In the genomic region with DNA sequence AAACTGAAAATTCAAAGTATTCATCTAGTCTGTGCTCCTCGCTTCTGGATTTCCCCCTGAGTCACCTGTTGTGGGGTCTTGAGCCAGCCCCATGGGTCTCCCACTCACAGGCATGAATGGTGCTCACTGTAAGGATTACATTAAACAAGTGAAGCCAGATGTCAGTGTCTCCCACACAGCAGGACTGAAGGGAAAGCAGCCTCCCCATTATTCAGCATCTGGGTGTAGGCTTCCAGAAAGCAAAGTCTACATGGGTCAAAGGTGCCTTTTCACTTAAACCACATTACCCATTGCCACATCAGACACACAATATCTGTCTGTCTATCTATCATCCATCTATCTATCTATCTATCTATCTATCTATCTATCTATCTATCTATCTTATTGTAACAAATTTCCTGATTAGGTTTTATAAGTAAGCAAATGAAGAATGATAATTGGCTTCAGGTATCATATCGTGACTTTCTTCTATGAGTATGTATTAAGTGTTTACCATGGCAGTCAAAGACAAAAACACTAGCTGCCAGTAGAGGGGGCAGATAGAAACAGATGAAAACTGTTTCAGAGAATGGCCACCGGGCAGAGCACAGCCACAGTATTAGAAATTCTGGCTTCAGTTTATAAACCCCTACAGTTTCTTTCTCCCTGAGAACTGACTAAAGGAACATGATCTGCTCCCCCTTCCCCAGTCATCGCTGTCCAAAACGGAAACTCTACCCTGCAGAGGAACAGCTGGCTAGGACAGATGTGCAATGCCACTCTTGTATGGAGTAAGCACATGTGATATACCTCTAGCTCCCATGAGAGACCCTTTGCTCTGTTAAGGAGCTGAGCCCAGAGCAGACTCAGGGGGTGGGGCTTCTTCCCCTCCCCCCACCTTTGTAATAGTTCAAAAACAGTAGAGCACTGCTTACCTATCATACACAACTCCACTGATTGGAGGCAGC, we compare ENCODE assay signal across 17 mouse cellular contexts.
A peak's percentile ranks its signal among the peaks of the same experiment; 100 is the strongest.
DNase-seq lines count a peak whose midpoint lies in the region; ATAC-seq lines count a peak whose summit lies in the region.
"Had no signal": no experiment of that assay in that cellular context is flagged by ENCODE, and none has a peak within 500 bp of the region (broad histone marks: within the 10 kb centered on the region; RNA-seq: fewer than 3 reads in every experiment).

No protein-coding gene starts in this region.

- no peak overlapping the region for H3K27ac ChIP-seq in hindbrain, embryonic 12.5 days
- no peak overlapping the region for H3K27ac ChIP-seq in hindbrain, embryonic 14.5 days
- H3K27ac ChIP-seq in midbrain, embryonic 14.5 days (replicated peaks; ENCODE audit: low read depth, low read length): no peak overlapping the region
- H3K27ac ChIP-seq in midbrain, embryonic 10.5 days (replicated peaks): no peak overlapping the region
- no peak overlapping the region for H3K27ac ChIP-seq in embryonic facial prominence, embryonic 11.5 days (replicated peaks; ENCODE audit: low read depth, low read length)
- H3K27ac ChIP-seq in forebrain, embryonic 13.5 days: no peak overlapping the region
- H3K27ac ChIP-seq: limb, embryonic 15.5 days; midbrain, embryonic 13.5 days; neural tube, embryonic 12.5 days; stomach, embryonic 15.5 days had no signal

- no peaks in the 10 kb centered on the region for H3K27me3 ChIP-seq in hindbrain, embryonic 12.5 days
- no peaks in the 10 kb centered on the region for H3K27me3 ChIP-seq in hindbrain, embryonic 14.5 days (ENCODE audit: control insufficient read depth, insufficient read depth, low read length)
- no peaks in the 10 kb centered on the region for H3K27me3 ChIP-seq in midbrain, embryonic 14.5 days (ENCODE audit: control insufficient read depth, insufficient read depth, low read length)
- no peaks in the 10 kb centered on the region for H3K27me3 ChIP-seq in midbrain, embryonic 10.5 days (ENCODE audit: low read depth, poor library complexity, severe bottlenecking)
- no peaks in the 10 kb centered on the region for H3K27me3 ChIP-seq in embryonic facial prominence, embryonic 11.5 days (ENCODE audit: control insufficient read depth, insufficient read depth, low read length)
- H3K27me3 ChIP-seq in forebrain, embryonic 13.5 days: no peaks in the 10 kb centered on the region
- H3K27me3 ChIP-seq: limb, embryonic 15.5 days; midbrain, embryonic 13.5 days; neural tube, embryonic 12.5 days; stomach, embryonic 15.5 days had no signal

- no peak for DNase-seq in hindbrain, embryonic 14.5 days (ENCODE audit: low spot score)
- peak; percentile 35 for DNase-seq in midbrain, embryonic 14.5 days
- DNase-seq in midbrain, embryonic 10.5 days (ENCODE audit: low spot score): no peak
- DNase-seq in embryonic facial prominence, embryonic 11.5 days (ENCODE audit: low spot score): peak; percentile 22
- DNase-seq in mesoderm, embryonic 11.5 days (ENCODE audit: low read depth, low spot score): peak; percentile 18
- DNase-seq in thymus, adult 18-20 months: no peak
- DNase-seq: adrenal gland, adult 2 months; cerebellum, adult 9-11 months; kidney, postnatal 25 days; layer of hippocampus, postnatal 36 days; thymus, postnatal 25 days had no signal

- 68% methylated on average over 5 of the region's 5 CpGs for WGBS in hindbrain, embryonic 12.5 days
- 65% methylated on average over 5 of the region's 5 CpGs for WGBS in hindbrain, embryonic 14.5 days
- WGBS in midbrain, embryonic 14.5 days: 78% methylated on average over 5 of the region's 5 CpGs
- 68% methylated on average over 5 of the region's 5 CpGs for WGBS in midbrain, embryonic 10.5 days
- WGBS in embryonic facial prominence, embryonic 11.5 days: 56% methylated on average over 5 of the region's 5 CpGs
- WGBS in forebrain, embryonic 13.5 days: 82% methylated on average over 5 of the region's 5 CpGs

- H3K4me1 ChIP-seq in hindbrain, embryonic 12.5 days: 0 out of 2 replicates have a peak, but pooled peaks cover 3% of the 10 kb centered on the region
- no peaks in the 10 kb centered on the region for H3K4me1 ChIP-seq in hindbrain, embryonic 14.5 days (replicated peaks; ENCODE audit: control insufficient read depth, insufficient read depth, low read length)
- no peaks in the 10 kb centered on the region for H3K4me1 ChIP-seq in midbrain, embryonic 14.5 days (ENCODE audit: control insufficient read depth, insufficient read depth, low read length)
- no peaks in the 10 kb centered on the region for H3K4me1 ChIP-seq in midbrain, embryonic 10.5 days
- no peaks in the 10 kb centered on the region for H3K4me1 ChIP-seq in embryonic facial prominence, embryonic 11.5 days (ENCODE audit: control insufficient read depth, insufficient read depth, low read length)
- H3K4me1 ChIP-seq in forebrain, embryonic 13.5 days: no peaks in the 10 kb centered on the region
- H3K4me1 ChIP-seq: midbrain, embryonic 13.5 days; neural tube, embryonic 12.5 days had no signal

- H3K4me3 ChIP-seq in hindbrain, embryonic 12.5 days: no peak overlapping the region
- no peak overlapping the region for H3K4me3 ChIP-seq in hindbrain, embryonic 14.5 days (replicated peaks; ENCODE audit: low read length)
- no peak overlapping the region for H3K4me3 ChIP-seq in midbrain, embryonic 14.5 days (replicated peaks; ENCODE audit: low read depth, low read length)
- no peak overlapping the region for H3K4me3 ChIP-seq in midbrain, embryonic 10.5 days
- no peak overlapping the region for H3K4me3 ChIP-seq in embryonic facial prominence, embryonic 11.5 days (ENCODE audit: low read depth, low read length)
- H3K4me3 ChIP-seq in forebrain, embryonic 13.5 days: no peak overlapping the region
- H3K4me3 ChIP-seq: limb, embryonic 15.5 days; midbrain, embryonic 13.5 days; neural tube, embryonic 12.5 days; stomach, embryonic 15.5 days had no signal

- no peaks in the 10 kb centered on the region for H3K9me3 ChIP-seq in hindbrain, embryonic 12.5 days (replicated peaks)
- no peaks in the 10 kb centered on the region for H3K9me3 ChIP-seq in hindbrain, embryonic 14.5 days (ENCODE audit: control insufficient read depth, low read length)
- H3K9me3 ChIP-seq in midbrain, embryonic 14.5 days (ENCODE audit: control insufficient read depth, low read length): no peaks in the 10 kb centered on the region
- no peaks in the 10 kb centered on the region for H3K9me3 ChIP-seq in midbrain, embryonic 10.5 days (replicated peaks)
- no peaks in the 10 kb centered on the region for H3K9me3 ChIP-seq in embryonic facial prominence, embryonic 11.5 days (replicated peaks; ENCODE audit: control insufficient read depth, low read length)
- H3K9me3 ChIP-seq in forebrain, embryonic 13.5 days (replicated peaks): no peaks in the 10 kb centered on the region
- H3K9me3 ChIP-seq: limb, embryonic 15.5 days; midbrain, embryonic 13.5 days; neural tube, embryonic 12.5 days; stomach, embryonic 15.5 days had no signal

- no peaks in the 10 kb centered on the region for H3K36me3 ChIP-seq in hindbrain, embryonic 12.5 days
- no peaks in the 10 kb centered on the region for H3K36me3 ChIP-seq in hindbrain, embryonic 14.5 days (replicated peaks; ENCODE audit: control insufficient read depth, insufficient read depth)
- H3K36me3 ChIP-seq in midbrain, embryonic 14.5 days (ENCODE audit: control insufficient read depth, insufficient read depth, low read length): no peaks in the 10 kb centered on the region
- H3K36me3 ChIP-seq in midbrain, embryonic 10.5 days: no peaks in the 10 kb centered on the region
- H3K36me3 ChIP-seq in embryonic facial prominence, embryonic 11.5 days (replicated peaks; ENCODE audit: control insufficient read depth, insufficient read depth, low read depth, low read length): no peaks in the 10 kb centered on the region
- no peaks in the 10 kb centered on the region for H3K36me3 ChIP-seq in forebrain, embryonic 13.5 days (ENCODE audit: poor library complexity, severe bottlenecking)
- H3K36me3 ChIP-seq: limb, embryonic 15.5 days; midbrain, embryonic 13.5 days; neural tube, embryonic 12.5 days; stomach, embryonic 15.5 days had no signal

- 0 out of 2 replicates have a peak, but pooled peaks have one; percentile 32 for ATAC-seq in hindbrain, embryonic 12.5 days (ENCODE audit: low FRiP score)
- no peak for ATAC-seq in hindbrain, embryonic 14.5 days (ENCODE audit: low FRiP score)
- no peak for ATAC-seq in midbrain, embryonic 14.5 days (ENCODE audit: low FRiP score, low TSS enrichment)
- peak; percentile 83 for ATAC-seq in embryonic facial prominence, embryonic 11.5 days (replicated peaks; ENCODE audit: insufficient number of reproducible peaks, low FRiP score, low TSS enrichment, low read depth)
- ATAC-seq in forebrain, embryonic 13.5 days: no peak
- ATAC-seq: midbrain, embryonic 13.5 days had no signal

- H3K9ac ChIP-seq in hindbrain, embryonic 12.5 days: no peak overlapping the region
- no peak overlapping the region for H3K9ac ChIP-seq in hindbrain, embryonic 14.5 days
- H3K9ac ChIP-seq in midbrain, embryonic 14.5 days (replicated peaks; ENCODE audit: low read length): no peak overlapping the region
- H3K9ac ChIP-seq in embryonic facial prominence, embryonic 11.5 days (replicated peaks; ENCODE audit: low read length): no peak overlapping the region
- H3K9ac ChIP-seq in forebrain, embryonic 13.5 days: no peak overlapping the region
- H3K9ac ChIP-seq: limb, embryonic 15.5 days; midbrain, embryonic 13.5 days; neural tube, embryonic 12.5 days; stomach, embryonic 15.5 days had no signal

- no peak overlapping the region for H3K4me2 ChIP-seq in hindbrain, embryonic 12.5 days (replicated peaks)
- no peak overlapping the region for H3K4me2 ChIP-seq in hindbrain, embryonic 14.5 days (replicated peaks)
- H3K4me2 ChIP-seq in midbrain, embryonic 14.5 days (ENCODE audit: low read length): no peak overlapping the region
- no peak overlapping the region for H3K4me2 ChIP-seq in embryonic facial prominence, embryonic 11.5 days (ENCODE audit: low read depth, low read length)
- no peak overlapping the region for H3K4me2 ChIP-seq in forebrain, embryonic 13.5 days
- H3K4me2 ChIP-seq: limb, embryonic 15.5 days; midbrain, embryonic 13.5 days; neural tube, embryonic 12.5 days; stomach, embryonic 15.5 days had no signal

Comparison
In these comparisons a context has a peak if more than half of its experiments do, and no peak if none do; other contexts are left out.
1. ATAC-seq: peak in hindbrain, embryonic 12.5 days (single experiment) and embryonic facial prominence, embryonic 11.5 days (single experiment); none in hindbrain, embryonic 14.5 days (single experiment), midbrain, embryonic 14.5 days (single experiment) and forebrain, embryonic 13.5 days (single experiment).
2. DNase-seq: peak in midbrain, embryonic 14.5 days (single experiment), embryonic facial prominence, embryonic 11.5 days (single experiment) and mesoderm, embryonic 11.5 days (single experiment); none in hindbrain, embryonic 14.5 days (single experiment), midbrain, embryonic 10.5 days (single experiment) and thymus, adult 18-20 months (0 of 2).